Mouse (Mus musculus) ovary, postnatal 36 days (tissue): Measurements from ENCODE around the gene Phex.

Experiments
- DNase-seq: peaks from one replicate; pipeline ENCODE4 v3.0.0; 2022; ENCODE audit warnings: low spot score, mixed read lengths

Gene Phex

DNA sequence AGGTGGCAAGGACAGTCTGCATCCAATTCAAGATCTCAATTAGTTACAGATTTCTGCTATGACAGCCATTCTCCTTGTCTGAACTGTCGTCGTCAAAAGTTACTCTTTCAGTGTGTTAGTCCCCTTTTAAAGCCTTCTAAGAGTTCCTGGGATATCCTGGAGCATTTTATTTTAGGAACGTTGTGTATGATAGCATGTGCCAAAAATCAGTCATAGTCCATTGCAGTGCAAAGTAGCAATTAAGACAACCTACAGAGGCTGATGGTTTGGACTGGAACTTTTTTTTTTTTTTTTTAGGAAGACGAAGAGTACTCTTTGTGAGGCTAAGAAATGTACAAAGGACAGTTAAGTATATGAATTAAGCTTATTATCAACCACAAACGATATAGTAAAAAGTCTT is at the start of gene Phex:
Phex (minus strand) TSS at position 101 of the 400 bp plus-strand sequence.
- DNase-seq = no peak

DNA sequence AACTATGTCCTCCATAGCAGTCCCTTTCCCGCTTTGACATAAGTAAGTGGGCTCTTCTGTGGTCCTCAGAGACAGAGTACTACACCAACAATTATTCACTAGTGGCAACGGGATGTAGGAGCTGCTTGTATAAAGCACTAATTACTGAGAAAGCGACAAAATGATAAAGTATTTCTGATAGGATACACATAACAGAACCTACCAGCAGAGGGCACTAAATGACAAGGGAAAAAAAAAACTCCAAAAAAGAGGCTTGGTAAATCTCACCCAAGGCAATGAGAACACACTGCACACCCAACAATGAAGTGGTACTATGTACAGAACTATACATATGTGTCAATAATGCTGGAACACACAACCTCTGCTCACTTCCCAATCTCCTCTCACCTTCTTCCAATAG is 47.6 kb upstream of the Phex start:
- no peak for DNase-seq

DNA sequence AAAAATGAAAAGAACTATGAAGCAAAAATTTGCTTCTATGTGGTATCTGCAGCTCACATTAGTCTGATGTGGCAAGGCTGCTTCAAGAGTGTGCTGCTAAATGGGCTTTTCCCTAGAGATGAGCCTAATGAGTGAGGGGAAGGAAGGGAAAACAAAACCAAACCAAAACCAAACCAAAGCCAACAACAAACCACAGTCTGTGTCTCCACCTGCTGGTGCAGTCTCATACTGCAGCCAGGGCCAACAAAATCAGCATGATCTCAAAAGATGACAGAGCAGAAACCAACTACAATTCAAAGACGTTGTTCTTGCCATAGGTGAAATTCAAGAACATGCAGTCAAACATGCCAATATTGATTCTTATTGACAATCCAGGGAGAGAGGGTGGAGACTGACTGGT is 39.3 kb upstream of the Phex start:
- peak; percentile 35 for DNase-seq

DNA sequence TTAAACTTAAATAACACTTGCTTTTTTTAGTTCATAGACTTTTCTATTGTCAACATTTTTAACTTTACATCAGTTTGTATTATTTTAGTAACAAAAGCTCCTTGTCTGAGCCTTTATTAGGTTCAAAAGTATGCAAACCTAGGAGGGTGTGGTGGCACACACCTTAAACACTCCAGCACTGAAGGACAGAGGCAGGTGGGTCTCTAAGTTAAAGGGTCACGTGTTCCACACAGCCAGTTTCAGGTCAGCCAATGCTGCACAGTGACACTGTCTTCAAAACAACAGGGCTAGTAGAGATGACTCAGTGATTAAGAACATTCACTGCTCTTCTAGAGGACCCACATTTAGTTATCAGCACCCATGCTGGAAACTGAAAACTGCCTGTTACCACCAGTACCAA is 33.9 kb upstream of the Phex start:
- no peak for DNase-seq

DNA sequence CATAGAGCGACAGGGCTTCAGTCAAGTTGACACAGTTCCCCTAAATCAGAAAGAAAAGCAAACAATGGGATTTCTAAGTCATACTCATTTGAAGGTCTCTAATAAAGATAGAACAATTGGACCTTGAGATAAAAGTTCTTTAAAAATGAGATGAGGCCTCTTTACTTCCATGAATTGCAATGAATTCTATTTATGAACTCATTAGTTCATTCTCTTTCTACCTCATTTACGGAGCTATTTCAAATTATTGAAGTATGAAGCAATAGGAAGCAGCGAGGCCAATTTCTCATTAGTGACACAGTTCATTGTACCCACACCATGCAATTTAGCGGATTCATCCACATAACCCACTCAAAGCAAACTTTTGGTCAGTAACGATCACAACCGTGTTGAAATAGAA is 32.3 kb upstream of the Phex start:
- DNase-seq = no peak

DNA sequence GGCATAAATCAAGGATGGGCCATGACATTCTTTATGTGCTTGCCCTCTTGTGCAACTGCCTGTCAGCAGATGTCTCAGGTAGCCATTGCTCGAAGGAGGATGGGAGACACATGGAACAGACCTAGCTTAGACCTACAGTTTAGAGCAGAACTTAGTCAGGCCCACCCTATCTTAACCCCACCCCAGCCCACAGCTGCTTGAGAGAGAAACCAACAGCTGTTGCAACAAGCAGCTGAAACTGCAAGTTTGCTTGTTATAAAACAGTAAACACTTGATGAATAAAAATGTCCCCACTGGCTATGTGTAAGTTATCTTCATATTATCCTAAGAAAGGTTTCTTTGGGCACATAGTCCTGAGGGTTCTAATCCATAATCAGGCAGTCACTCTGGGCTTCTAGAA is 19.7 kb upstream of the Phex start:
- DNase-seq = no peak

DNA sequence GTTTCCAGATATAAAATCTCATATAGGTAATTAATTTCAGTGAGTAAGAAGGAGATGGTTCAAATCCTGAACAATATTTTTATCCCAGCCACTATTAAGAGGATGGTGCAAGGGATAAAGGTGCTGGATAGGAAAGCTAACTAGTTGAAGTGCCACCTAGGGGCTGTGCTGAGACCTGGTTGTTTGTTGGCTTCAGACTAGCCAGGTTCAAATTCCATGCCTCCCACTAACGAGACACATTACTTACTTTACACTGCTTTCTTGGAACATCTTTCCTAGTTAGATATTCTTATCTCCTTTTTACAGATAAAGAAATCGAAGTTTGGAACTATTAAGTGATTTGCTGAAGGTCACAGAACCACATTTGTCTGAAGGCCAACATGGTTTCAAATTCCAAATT is 4.3 kb upstream of the Phex start:
- no peak for DNase-seq

DNA sequence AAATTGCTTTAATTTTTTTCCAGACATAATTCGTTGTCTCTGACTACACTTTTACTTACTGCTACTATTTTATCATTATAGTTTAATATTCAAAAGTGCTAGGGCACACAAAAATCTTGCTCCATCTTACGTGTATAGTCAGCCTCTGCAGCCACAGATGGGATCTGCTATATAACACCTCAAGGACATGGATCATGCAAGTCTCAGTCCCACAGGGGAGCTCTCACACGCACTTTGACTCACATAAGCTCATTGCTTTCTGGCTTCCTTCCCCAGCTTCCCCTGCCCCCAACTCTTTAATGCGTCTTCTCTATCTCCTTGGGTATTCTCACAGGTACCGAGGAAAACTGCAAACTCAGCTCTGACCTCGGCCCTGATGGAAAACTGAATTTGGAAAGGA is 10.2 kb downstream of the Phex start:
- no peak for DNase-seq

DNA sequence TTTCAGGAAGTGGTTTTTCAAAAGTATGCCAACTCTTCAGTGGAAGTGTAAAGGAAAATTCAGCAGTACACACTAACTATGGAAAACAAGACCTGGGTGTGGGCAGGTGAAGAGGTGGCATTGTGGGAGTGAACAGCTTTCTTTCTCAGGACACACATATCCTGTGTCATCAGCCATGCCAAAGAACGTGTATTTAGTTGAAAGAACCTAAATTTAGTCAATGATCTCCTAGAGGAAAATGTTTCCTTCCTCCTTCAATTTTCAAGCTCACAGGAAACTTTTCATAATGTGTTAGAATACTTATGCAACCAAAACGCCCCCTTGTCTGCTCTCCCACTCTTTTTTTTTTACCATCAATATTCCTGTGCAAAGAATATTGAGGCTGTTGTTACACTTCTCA is 23.9 kb downstream of the Phex start:
- no peak for DNase-seq

DNA sequence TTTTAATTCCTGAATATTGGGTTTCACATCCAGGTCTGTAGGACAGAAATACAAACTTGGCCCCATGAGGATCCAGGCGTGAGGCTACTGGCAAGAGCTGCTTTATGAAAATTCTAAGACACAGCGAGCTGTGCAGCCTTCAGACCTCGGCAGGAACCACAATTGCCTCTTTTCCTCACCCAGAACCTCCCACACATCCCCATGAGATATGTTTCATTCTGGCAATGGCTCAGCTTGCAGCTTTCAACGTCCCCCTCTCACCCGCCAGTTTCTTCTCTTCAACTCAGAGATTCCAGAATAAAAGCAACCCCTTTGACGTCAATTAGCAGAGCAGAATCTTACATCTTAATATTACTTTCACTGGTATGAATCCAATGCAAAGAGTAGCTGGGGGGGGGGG is 25.0 kb downstream of the Phex start:
- DNase-seq = no peak

DNA sequence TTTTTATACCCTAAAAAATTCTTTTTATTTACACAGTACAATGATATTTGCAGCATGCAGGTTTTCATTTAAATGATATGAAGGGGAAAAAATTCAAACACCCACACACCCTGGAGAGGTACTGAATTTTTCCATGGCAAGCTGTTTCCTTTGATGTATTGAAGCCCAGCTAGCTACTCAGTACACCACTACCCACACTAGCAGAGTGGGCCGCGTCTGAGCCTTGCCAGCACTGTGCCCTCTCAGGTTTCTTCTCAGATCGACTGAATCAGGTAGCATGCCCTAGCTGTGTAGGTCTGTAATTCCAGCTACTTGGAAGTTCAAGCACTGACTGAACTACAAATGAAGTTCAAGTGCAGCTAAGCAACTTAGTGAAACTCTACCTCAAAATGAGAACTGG is 26.7 kb downstream of the Phex start:
- no peak for DNase-seq

DNA sequence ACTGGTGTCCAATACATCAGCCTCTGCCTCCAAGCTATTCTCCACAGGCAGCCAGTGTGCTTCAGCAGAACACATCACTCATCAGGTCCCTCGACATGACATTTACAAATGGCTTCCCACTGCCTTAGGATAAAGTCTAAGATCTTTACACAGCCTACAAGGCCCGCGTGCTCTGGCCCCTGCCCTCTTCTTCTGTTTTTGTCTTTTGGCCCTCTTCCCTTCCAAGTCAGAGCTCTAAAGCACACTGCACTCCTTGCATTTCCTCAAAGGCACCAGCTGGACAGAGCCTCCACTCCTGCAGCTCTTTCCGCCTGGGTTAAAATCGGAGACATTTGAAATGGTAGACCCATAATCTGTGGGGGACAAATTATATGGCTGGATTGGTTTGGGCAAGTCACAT is 28.1 kb downstream of the Phex start:
- DNase-seq = no peak

DNA sequence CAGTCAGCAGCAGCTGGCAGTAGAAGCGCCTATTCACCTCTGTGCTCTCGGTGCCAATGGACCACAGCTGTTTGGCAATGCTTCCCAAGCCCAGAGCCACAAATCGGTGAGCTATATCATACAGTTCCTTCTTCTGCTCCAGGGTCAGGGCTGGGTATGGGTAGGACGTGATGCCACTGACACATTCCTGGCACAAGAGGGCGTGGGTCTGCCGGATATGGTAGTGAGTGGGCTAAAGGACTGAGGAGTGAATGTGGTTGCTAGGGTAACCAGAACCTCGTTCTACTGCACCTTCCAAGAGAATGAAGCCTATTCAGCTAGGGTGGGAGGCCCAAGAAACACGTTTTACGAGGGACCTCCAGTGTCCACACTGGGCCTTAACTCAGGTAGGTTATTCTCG is 36.3 kb downstream of the Phex start:
- DNase-seq = peak; percentile 24

DNA sequence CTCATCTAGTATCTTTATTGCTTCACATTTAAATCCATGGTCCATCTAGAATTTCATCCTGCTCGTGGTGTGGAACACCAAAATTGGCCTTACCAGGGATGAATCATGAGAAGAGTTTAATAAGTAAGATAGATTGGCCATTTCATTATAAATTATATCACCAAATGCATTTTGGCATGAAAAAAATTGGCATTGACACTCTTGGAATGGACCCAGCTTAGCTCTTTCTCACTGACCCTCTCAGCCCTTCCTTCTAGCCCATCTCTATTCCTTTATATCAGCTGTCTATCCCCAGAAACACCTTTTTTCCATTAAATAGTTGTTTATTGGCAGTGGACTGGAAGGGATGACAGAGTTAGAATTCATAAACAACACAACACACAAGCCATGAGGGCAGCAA is 37.7 kb downstream of the Phex start:
- DNase-seq = no peak

DNA sequence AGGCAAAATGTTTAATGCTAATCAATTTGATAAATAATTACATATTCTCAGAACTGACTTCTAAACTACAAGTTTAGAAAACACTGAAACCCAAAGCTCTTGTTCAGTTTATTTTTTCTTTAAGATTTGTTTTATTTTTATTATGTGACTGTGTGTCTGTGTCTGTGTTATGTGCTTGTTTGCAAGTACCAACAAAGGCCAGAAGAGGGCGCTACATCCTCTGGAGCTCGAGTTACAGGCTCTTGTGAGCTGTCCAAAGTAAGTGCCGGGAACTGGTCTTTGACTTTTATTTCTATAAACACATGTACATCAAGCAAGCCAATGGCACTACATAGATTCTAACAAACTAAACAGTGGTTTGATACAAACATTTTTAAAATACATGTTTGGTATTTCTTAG is 41.2 kb downstream of the Phex start:
- no peak for DNase-seq

DNA sequence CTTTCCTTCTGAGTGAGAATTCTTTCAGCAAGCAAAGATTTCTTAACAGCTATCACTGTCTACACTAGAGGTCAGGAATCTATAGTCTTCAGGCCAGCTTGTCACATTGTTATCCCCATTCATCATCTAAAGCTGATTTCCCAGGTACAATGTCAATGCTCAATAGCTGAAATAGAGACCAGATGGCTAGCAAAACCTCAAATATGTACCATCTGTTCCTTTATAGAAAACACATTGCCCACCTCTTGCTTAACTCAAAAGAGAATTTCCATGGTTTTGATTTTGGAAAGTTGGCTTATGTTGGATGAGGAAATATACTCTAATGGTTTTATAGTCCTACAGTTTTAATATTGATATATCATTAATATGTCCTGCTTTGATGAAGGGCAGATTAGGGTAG is 45.9 kb downstream of the Phex start:
- DNase-seq = no peak

DNA sequence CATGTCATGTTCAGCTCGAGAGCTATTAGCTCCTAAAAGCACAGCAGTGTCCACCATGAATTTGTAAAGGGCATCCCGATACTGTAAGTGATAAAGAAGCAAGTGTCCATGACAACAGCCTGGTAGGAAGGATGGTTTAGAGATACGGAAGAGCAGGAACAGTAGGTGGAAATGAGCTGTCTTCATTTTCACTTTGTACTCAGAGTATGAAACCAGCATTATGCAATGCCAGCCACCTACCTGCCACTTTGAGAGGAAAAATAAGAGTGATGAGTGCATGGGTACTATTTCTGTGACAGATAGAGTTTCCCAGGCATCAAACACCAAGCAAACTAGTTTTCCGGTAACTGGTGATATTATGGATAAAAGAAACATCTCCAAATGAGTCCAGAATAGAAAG is 59.6 kb downstream of the Phex start:
- no peak for DNase-seq

DNA sequence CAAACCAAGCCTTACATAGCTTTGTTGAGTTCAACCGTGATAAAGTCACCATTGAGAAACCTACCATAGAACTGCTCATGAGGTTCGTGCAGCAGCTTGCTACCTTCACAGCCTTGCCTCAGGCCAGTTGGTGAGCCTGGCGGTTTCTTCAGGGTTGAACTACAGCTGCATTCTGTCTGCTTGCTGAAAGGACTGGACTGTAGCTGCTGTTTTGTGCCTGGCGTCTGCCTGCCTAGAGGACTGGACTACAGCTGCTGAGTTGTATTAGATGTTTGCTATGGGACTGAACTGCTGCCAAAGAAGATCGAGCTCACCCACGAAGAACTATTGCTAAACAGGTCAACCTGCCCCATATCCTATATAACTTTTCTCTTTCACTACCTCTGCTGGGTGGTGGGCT is 68.9 kb downstream of the Phex start:
- DNase-seq = no peak

DNA sequence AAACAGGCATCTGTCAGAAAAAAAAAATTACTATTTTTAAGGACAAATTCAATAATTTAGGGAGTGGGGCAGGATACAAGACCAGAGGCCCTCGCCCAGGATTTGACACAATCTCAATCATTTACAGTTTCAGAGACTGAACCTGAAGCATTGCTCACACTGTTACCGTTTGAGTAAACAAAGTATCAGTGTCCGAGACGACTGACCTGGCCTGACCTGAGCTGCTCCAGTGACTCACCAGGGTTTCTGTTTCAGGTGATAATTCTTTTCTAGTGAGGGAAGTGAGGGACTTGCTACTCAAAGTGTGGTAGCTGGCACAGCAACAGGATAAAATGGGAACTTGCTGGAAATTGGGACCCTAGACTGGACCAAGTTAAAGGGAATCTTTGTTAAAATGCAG is 80.4 kb downstream of the Phex start:
- DNase-seq = no peak

DNA sequence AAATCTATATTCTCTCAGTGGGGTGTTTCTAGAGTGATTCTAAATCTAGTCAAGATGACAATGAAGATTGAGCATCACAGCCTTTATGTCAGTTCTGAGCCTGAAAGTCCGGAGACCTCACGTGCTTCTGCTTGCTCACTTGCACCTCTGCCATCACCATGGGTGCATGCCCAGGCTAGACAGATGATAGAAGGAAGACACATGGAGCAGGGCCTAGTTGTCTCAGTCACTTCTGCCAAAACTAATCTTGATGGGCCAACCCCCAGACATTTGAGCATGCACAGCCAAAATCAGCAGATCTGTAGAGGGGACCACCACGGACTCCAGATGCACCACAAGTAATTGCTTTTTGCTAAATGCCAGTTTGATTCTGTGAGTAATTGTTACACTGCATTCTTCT is 85.3 kb downstream of the Phex start:
- DNase-seq = no peak

DNA sequence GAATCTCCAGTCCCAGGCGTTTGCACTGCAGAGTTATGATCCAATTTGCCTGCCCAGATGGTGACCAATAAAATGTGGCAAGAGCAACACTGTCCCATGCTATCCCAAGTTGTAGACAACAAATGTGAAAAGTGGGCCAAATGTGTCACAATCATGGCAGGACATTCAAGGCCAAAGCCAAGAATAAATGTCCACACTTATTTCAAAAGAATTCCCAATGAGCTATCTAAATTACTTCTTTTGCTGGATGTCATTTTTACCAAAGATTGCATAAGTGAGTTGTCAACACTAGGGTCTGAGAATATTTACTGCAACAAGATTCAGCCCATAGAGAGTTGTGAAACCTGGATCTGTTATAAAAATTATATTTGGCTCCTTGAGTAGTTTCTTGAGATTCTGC is 86.7 kb downstream of the Phex start:
- DNase-seq = no peak

DNA sequence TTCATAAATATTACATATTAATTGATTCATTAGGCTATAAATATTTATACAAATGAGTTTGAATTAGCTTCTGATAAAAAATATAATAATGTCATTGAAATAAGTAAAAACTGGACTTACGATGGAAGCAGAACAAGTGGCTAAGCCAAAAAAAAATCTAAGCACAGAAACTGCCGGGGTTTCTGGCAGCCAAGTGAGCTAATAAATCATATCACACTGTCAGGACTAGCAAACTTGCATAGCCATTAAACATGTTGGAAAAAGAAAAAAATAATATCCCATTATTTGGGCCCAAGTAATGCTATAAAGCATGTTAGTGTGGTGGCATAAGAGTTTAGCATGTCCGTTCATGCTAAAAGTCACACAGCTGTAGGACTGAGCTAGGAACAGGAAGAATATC is 87.4 kb downstream of the Phex start:
- no peak for DNase-seq

DNA sequence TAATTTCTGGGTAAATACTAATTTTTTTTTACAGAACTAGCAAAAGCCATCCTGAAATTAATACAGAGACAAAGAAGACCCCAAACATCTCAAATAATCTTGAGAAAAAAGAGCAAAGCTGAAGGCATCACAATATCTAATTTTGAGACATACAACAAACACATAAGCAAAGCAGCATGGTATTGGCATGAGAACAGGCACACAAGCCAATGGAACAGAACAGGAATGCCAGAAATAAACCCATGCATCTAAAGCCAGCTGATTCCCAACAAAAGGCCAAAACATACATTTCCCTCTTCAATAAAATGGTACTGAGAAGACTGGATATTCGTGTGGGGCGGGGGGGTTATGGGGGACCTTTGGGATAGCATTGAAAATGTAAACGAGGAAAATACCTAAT is 90.7 kb downstream of the Phex start:
- DNase-seq = no peak

DNA sequence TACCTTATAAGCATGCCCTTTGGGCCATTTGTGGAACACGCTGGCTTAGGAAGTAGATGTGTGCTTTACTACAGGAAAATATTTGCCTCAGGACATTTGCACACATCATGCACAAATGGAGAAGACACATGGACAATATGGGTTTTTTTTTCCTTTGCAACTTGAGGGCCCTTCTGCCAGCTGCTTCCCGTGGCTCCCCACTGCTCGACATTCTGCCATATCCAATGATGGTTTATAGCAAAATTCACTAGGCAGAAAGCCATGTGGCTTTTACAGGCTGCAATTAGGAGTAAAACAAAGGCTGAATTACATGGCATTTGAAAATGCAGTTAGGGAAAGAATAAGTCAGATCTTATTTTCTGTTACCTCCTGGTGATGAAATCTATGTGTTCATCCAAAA is 104.8 kb downstream of the Phex start:
- no peak for DNase-seq

DNA sequence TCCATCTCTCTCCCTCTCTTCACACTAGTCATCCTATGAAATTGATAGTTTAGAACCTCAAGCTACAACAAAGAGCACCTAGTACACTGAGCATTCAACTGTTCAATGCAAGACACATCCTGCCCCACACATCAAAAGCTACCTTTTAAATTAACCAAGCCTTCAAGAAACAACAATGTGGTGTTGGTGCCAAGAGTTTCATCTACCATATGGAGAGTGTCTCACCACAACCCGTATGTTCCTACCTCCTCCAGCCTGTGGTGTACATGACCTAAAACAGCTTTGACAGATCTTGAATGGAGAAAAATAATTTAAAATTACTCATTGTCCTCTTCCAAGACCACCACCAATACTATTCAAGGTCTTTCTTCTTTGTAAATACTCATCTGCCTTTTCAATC is 106.9 kb downstream of the Phex start:
- no peak for DNase-seq

DNA sequence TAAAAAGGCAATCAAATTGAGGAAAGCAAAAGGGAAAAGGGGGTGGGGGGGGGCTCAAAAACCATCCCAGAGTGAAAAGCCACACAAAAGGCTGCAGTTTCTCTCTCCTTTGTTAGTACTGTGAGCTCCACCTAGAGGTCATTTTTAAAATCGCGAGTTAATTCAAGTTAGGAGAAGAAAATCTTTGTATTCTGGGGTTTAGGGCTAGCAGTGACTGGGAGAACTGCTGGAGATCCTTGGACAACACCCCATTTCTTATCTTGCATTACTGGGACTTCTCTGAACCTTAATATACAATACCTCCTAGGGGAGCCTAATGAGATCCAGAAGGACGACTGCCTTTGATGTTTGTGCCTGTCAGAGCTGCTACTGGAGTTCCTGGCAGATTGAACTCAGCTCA is 107.7 kb downstream of the Phex start:
- no peak for DNase-seq
